Mouse (Mus musculus): Measurements from ENCODE around the gene Olfr461. TPM values are rescaled to one million over a fixed set of nuclear protein-coding genes. Genes with fewer than 3 reads are reported as not detected.

Olfr461 gene
- polyA plus RNA-seq, 1 experiment from 2014 or later: 0.13 TPM

Other genes with a start within 250 kb of the Olfr461 start
- 52.2 and 52.5 TPM in 2 replicates for gene Agk, start 229.9 kb downstream of the Olfr461 start, polyA plus RNA-seq (2015; fragmentation: Nextera tagmentation; extraction: Ambion mirVana)
- gene E330009J07Rik, start 118.9 kb downstream of the Olfr461 start, polyA plus RNA-seq (2015; fragmentation: Nextera tagmentation; extraction: Ambion mirVana): 9.6 and 10.8 TPM in 2 replicates
- gene Wee2, start 116.0 kb downstream of the Olfr461 start, polyA plus RNA-seq (2015; fragmentation: Nextera tagmentation; extraction: Ambion mirVana): not detected in 2 replicates
- gene Ssbp1, start 83.7 kb downstream of the Olfr461 start, polyA plus RNA-seq (2015; fragmentation: Nextera tagmentation; extraction: Ambion mirVana): 185 and 223 TPM in 2 replicates
- gene Tas2r137, start 63.8 kb downstream of the Olfr461 start, polyA plus RNA-seq (2015; fragmentation: Nextera tagmentation; extraction: Ambion mirVana): not detected in 2 replicates
- 0.28 TPM in 1 of 2 replicates, not detected in the other for gene Tas2r108, start 61.5 kb downstream of the Olfr461 start, polyA plus RNA-seq (2015; fragmentation: Nextera tagmentation; extraction: Ambion mirVana)
- not detected in 2 replicates for gene Prss37, start 35.5 kb downstream of the Olfr461 start, polyA plus RNA-seq (2015; fragmentation: Nextera tagmentation; extraction: Ambion mirVana)
- not detected in 2 replicates for gene Olfr460, start 14.4 kb upstream of the Olfr461 start, polyA plus RNA-seq (2015; fragmentation: Nextera tagmentation; extraction: Ambion mirVana)
- 1.2 and 2.5 TPM in 2 replicates for gene Clec5a, start 30.8 kb upstream of the Olfr461 start, polyA plus RNA-seq (2015; fragmentation: Nextera tagmentation; extraction: Ambion mirVana)
- gene Tas2r138, start 58.3 kb upstream of the Olfr461 start, polyA plus RNA-seq (2015; fragmentation: Nextera tagmentation; extraction: Ambion mirVana): not detected in 2 replicates
- gene Mgam, start 73.8 kb upstream of the Olfr461 start, polyA plus RNA-seq (2015; fragmentation: Nextera tagmentation; extraction: Ambion mirVana): 1.9 TPM in 1 of 2 replicates, not detected in the other

All from embryonic facial prominence, embryonic 13.5 days (tissue).